1 mouse cellular context compared by ENCODE assay signal in genomic region chr5:139334394-139334793, GRCm38 (mm10).
TF ChIP-seq lines count a peak whose summit lies in the region.

No protein-coding gene starts in this region.

TF ChIP-seq in MEL, 35 proteins besides CTCF, POLR2A, EP300 and RAD21:
- TF ChIP-seq SMC3 (IDR thresholded peaks at IDR 0.05; ENCODE audit: low read depth, low read length), result peak; percentile 11; the same call in 1 of the 2 replicates
